Mouse (Mus musculus) ovary, postnatal 10 days (tissue): Measurements from ENCODE around the gene Ccdc51.
A peak's percentile ranks its signal among the peaks of the same experiment; 100 is the strongest.

Experiments
- DNase-seq: peaks from one replicate; pipeline ENCODE4 v3.0.0; 2022; ENCODE audit warnings: low spot score

Ccdc51 gene

GRCm38 (mm10) chr9:109057543-109057942, 24.8 kb upstream of the Ccdc51 start:
- no peak for DNase-seq

- no peak for DNase-seq
Observed at GRCm38 (mm10) chr9:109058006-109058765, 24.1 kb upstream of the Ccdc51 start.

GRCm38 (mm10) chr9:109059136-109059903, 23.0 kb upstream of the Ccdc51 start, which contains the start of gene Trex1:
Trex1 (minus strand) TSS chr9:109059734.
- DNase-seq, result peak; percentile 78

- no peak for DNase-seq
Observed at GRCm38 (mm10) chr9:109060184-109060897, 22.0 kb upstream of the Ccdc51 start.

GRCm38 (mm10) chr9:109060898-109061295, 21.4 kb upstream of the Ccdc51 start:
- DNase-seq, result no peak

- DNase-seq, result no peak
Observed at GRCm38 (mm10) chr9:109068095-109068735, 14.1 kb upstream of the Ccdc51 start.

- peak; percentile 89 for DNase-seq
Observed at GRCm38 (mm10) chr9:109073661-109074573, 8.4 kb upstream of the Ccdc51 start, which contains the start of gene Atrip. Atrip (minus strand) TSS chr9:109074124.

- DNase-seq, result no peak
Observed at GRCm38 (mm10) chr9:109080516-109080915, 1.8 kb upstream of the Ccdc51 start.

GRCm38 (mm10) chr9:109081749-109082123, 557 bp upstream of the Ccdc51 start:
- DNase-seq, result no peak

- no peak for DNase-seq
Observed at GRCm38 (mm10) chr9:109084922-109085321, 2.6 kb downstream of the Ccdc51 start.

- DNase-seq, result no peak
Observed at GRCm38 (mm10) chr9:109087987-109088386, 5.7 kb downstream of the Ccdc51 start.

GRCm38 (mm10) chr9:109090446-109090845, 8.2 kb downstream of the Ccdc51 start:
- no peak for DNase-seq

GRCm38 (mm10) chr9:109091802-109092201, 9.5 kb downstream of the Ccdc51 start:
- DNase-seq, result no peak

- no peak for DNase-seq
Observed at GRCm38 (mm10) chr9:109092799-109093198, 10.5 kb downstream of the Ccdc51 start.

- DNase-seq, result no peak
Observed at GRCm38 (mm10) chr9:109093786-109094552, 11.7 kb downstream of the Ccdc51 start.

- DNase-seq, result peak; percentile 50
Observed at GRCm38 (mm10) chr9:109094553-109095136, 12.4 kb downstream of the Ccdc51 start.

GRCm38 (mm10) chr9:109095137-109095982, 13.1 kb downstream of the Ccdc51 start, which contains the start of gene Plxnb1:
Plxnb1 (plus strand) TSS chr9:109095389.
- peak; percentile 72 for DNase-seq

GRCm38 (mm10) chr9:109096251-109096661, 14.0 kb downstream of the Ccdc51 start:
- DNase-seq, result no peak

- DNase-seq, result no peak
Observed at GRCm38 (mm10) chr9:109096856-109097255, 14.6 kb downstream of the Ccdc51 start.
